Comparison of ENCODE assay signal across 17 mouse cellular contexts in the genomic region with DNA sequence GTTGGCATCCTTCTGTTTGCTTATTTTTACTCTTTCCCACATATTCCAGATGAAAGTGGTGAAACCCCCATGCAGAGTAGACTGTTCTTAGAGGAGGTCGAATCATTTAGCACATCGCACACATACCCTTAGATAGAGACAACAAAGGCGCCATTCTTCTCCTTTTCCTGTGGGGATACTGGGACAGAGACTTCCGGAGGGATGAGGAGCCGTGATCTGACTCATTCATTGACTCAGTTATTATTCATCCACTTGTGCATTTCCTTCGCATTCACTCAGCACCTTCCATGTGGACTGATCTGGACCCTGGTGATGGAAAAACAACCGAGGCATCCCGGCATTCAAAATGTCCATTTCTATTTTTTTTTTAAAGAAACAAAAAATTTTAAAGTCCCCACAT.
DNase-seq lines count a peak whose midpoint lies in the region.
"Had no signal": no experiment of that assay in that cellular context is flagged by ENCODE, and none has a peak within 500 bp of the region (broad histone marks: within the 10 kb centered on the region; RNA-seq: fewer than 3 reads in every experiment).

No protein-coding gene starts in this region.

- DNase-seq in 3T3-L1 (ENCODE audit: low read depth, low spot score) (peak; percentile 79), R1 (ENCODE audit: low read depth, low spot score) (peak; percentile 13)
- DNase-seq in Muller cell, postnatal 12 days (ENCODE audit: inconsistent ontology term), result peak; percentile 43
- DNase-seq in cerebellum, adult 11-12 months, result no peak
- no peak for DNase-seq in frontal cortex, postnatal 14 days (ENCODE audit: low spot score in 2 of 2)
- DNase-seq in B cell, adult 2 months, result no peak
- DNase-seq in gastrocnemius, postnatal 36 days, result no peak
- DNase-seq: adrenal gland, adult 8-10 months; adrenal gland, postnatal 14 days; adrenal gland, postnatal 36 days; cerebellum, adult 18-20 months; cerebellum, adult 8-10 months; cerebellum, adult 9-11 months; cerebellum, postnatal 14 days; cerebellum, postnatal 36 days; embryo, embryonic 11 days; forebrain, postnatal 0 days had no signal

- intact Hi-C loops in gastrocnemius, postnatal 36 days (cut with DNase I), result no loop called here

Comparison
In these comparisons a context has a peak if more than half of its experiments do, and no peak if none do; other contexts are left out.
1. DNase-seq: peak in 3T3-L1 (single experiment), Muller cell, postnatal 12 days (single experiment) and R1 (single experiment); none in cerebellum, adult 11-12 months (single experiment), frontal cortex, postnatal 14 days (0 of 2), B cell, adult 2 months (0 of 2) and gastrocnemius, postnatal 36 days (0 of 2).